Mouse (Mus musculus) frontal cortex, adult 2 months (tissue): ENCODE measurements at regions not wholly inside any gene's neighbourhood (a gene's known extent, or its start where the extent isn't known, plus 50 kb on each side); places are given as distances from the start of the nearest gene placed in this dataset.

Experiments
- DNase-seq, 2 experiments: peaks; one replicate each; pipeline ENCODE4 v3.0.0; 2022; ENCODE audit warnings: low spot score in 1 of 2; ENCODE audit errors: extremely low spot score in 1 of 2

GRCm38 (mm10) chr5:35221451-35222305 lies 56.4 kb upstream of the Adra2c start:
- DNase-seq = no peak

DNA sequence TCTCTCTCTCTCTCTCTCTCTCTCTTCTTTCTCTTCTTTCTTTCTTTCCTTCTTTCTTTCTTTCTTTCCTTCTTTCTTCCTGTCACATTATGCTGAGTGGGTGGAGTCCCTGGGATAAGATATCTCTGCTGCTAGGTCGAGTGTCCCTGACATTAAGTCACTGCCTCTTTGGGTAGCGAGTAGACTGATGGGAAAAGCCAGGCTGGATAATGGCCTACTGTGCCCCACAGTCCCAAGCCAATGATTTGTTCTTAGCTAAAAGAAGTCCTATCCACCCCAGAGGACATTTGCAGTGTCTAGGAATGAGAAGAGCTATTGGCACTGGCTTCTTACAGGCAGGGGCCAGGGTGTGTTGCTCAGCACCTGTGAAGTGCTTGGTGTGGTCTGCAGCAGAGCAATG lies 61.8 kb upstream of the Adra2c start:
- DNase-seq = no peak

- DNase-seq = peak in 1 of 2 experiments; percentile 39
These were observed 62.5 kb upstream of the Adra2c start for GRCm38 (mm10) chr5:35215480-35216195.

- peak in 1 of 2 experiments; percentile 46 for DNase-seq
These were observed 63.1 kb upstream of the Adra2c start for GRCm38 (mm10) chr5:35215007-35215406.

- DNase-seq = no peak
These were observed 68.8 kb upstream of the Adra2c start for GRCm38 (mm10) chr5:35209348-35209747.

DNA sequence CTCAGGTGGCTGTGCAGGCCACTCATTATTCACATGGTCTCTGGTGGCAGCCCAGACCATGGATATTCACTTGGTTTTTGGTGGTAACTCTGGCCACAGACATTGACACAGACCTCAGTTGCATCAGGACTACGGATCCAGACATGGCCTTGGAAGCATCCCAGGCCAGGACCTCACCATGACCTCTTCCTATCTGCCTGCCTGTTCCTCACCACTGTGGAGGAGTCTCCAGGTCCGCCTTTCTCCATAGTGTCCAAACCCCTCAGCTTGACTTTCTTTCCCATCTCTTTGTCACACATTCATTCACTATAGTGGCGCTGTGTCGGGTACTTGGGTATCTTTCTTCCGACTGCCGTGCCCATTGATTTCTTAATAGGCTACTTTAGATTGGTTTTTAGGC lies 74.1 kb upstream of the Adra2c start:
- no peak for DNase-seq

GRCm38 (mm10) chr5:35198468-35198867 lies 79.7 kb upstream of the Adra2c start:
- no peak for DNase-seq

DNA sequence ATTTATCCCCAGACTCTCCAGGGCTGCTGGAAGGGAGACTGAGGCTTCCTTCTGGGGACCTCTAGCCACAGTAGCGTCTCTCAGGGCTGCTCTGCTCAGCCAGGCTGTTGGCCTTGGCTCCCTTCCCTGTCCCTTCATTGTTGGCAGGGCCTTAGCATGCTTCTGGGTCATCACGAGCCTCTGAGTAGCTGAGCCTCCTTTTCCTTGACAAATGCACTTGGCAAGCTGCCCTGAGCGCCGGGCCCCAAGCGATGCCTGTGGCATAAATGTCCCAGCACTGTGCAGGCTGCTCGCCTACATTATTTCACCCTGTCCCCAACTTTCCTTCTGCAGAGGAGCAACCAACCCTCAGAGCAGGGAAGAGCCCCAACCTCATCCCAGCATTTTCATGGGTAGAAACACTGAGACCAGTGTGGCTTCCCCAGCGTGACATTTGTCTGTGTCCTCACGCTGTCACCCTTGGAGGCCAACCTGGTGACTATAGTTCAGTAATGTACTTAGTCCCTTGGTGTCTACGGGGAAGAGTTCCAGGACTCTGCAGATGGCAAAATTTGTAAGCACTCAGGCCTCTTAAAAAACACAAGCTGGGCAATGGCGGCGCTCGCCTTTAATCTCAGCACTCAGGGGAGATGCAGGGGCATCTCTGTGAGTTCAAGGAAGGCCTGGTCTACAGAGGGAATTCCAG lies 83.7 kb upstream of the Lrpap1 start:
- peak; percentile 61 to 81 for DNase-seq

DNA sequence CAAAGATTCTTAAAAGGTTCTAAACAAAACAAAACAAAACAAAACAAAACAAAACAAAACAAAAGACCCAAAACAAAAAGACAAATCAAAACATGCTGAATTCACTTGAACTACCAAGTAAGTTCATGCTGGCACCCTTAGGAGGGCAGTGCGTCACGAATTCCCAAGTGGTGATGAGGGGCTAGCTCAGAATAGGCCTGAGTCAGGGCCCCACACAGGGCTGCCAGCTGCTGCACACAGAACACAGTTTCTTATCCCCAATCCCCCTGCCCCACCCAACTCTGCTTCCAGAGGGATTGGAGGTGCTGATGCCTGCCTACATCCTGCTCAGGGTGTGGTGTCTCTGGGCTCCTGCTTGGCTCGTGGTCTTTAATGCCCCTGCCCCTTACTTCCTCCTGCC lies 80.3 kb upstream of the Lrpap1 start:
- no peak for DNase-seq

GRCm38 (mm10) chr5:35185289-35185688 lies 79.7 kb upstream of the Lrpap1 start:
- no peak for DNase-seq

DNA sequence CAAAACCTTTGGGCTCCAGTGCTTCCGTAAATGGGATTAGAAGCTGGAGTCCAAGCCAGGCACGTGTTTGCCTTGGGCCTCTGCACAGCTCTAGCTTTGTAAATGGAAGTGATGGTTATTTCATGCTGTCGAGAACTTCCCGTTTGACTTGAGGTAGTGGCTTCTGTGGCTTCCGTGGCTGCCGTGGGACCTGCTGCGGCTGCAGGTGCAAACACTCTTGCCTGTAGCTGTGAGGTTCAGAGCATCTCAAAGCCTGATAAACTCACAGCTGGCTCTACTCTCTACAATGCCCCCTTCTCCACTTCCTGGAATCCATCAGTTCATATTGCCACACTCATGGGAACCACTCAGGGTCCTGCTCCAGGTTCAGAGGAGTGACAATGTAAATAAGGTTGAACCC lies 77.9 kb upstream of the Lrpap1 start:
- DNase-seq = no peak

DNA sequence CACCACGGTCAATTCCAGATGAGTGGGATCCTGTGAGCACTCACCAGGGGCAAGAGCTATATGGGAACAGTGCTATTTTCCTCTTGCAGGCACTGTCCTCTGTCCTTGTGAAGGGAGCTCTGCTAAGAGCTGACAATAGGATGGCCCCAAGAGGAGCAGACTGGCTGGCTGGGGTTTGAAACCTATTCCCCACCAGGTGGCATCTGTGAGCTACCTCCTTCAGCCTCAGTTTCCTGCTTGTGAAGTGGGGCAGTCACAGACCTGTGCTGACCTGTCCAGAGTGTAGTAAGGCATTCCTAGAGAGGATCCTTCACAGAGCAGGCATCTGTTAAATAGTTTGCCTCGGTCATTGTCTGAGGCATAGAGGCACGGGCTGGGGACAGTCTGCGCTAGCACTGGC lies 71.8 kb upstream of the Lrpap1 start:
- DNase-seq = peak in 1 of 2 experiments; percentile 61

DNA sequence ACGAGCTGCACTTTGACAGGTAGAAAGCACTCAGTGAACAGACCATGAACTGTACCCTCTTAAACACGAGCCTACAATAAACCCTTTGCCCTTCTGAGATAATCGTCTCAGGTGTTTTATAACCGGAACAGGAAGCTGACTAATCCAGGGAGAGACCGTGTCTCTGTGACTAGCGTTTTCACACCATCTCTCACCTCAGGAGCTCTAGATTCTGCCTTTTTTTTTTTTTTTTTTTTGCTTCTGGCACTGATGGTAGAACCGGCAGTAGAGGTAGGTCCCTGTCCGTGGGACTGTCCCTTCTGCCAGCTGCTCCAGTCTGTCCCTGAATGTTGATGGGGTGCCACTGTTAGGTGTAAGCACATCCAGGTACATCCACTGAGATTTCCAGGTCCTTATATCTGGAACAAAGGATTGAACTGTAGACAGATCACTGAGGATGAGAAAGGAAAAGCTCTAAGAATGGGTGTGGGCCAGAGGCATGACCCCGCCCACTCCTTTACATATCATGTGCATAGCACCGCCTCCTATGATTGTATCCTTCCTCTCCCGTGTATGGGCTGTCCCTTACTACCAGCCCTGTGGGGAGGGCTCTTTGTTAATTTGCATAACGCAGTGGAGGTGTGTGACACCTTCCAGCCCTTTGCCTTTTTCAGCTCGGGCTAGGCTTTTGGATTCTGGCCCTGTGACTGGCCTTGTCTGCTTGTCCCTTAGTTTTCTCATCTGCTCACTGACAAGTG lies 70.7 kb upstream of the Lrpap1 start:
- DNase-seq = no peak

DNA sequence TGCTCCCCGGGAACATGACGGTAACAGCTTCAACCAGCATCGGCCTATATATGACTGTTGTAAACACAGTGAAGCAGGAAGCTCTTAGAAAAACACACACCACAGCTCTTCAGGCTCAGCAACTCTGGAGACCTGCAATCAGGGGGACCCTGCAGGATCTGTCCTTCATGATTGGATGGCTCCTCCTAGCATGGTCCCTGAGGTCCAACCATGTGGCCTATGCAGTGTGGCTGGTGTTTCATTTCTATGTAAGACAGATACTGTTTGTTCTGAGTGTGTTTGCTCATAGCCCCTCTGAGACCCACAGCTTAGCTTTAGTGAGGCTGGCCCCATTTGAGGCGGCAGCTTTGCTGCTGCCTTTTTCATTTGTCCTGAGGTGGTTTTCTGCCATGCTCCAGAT lies 68.8 kb upstream of the Lrpap1 start:
- no peak for DNase-seq

DNA sequence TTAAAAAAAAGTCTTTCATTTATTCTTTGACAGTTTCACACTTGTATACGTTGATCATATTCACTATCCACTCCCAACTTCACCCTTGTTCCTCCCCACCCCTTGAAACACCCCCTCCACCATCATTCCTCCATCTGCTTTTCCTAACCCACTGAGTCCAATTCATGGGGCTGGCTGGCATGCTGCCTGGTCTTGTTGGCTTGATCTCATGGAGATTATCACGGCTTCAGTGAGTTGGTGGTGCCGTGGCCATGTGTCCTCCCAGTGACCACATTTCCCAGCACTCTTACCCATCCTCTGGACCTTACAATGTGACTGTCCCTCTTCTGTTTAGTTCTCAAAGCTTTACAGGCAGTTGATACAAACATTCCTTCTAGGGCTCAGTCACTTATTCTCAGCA lies 65.8 kb upstream of the Lrpap1 start:
- no peak for DNase-seq

DNA sequence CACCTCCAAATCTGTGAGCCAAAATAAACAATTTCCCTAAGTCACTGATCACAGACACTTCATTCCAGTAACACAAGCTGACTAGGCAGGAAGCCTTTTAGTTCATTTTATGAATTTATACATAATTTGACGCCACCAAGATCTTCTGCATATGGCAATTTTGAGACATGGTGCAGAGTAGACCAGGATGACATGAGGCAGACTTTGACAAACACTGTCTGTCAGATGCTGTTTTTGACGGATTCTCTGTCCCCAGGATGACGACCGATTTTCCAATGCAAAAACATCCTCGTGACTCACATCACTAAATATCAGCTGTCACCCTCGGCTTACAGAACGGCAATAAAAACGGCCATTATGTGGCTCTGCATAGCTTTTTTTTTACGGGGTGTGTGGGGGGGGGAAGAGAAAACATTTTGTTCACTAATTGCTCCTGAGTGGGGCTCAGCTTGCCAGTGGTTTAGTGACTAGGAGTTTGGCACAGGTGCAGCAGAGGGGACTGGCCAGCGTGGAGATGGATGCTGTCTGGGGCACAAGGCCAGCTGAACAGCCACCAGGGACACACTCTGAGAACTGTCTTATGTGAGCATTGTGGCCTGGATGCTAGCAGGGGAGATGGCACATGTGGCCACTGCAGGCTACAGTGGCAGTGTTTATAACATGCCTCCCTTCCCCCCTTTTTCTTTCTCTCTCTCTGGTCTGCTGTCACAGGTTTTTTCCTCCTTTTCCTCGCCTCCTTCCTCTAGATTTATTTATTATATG lies 65.0 kb upstream of the Lrpap1 start:
- no peak for DNase-seq

DNA sequence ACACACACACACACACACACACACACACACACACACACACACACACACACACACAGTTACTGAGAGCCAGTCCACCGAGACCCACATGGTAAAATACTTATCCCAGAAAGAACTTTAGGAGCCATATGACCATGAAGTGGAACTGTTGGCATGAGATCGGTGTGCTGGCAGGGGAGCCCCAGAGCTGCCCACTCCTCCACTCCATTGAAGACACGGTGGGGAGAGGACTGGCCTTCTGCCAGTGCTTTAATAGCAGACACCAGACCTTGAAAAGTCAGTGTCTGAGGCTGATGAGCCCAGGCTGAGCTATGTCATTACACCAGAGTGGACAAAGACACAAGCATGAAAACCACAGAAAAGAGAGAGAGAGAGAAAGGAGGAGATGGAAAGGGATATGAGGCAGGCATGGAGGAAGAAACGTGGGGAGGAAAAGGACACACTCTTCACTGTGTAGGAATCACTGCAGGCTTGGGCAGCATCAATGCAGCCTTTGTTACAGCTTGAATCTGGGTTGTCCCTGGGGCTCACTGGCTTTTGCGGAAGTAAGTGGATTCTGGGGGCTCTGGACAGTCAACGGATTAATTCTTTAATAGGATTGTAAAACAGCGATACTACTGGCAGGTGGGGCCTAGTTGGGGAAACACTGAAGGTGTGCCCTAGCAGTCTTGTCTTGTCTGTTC lies 64.2 kb upstream of the Lrpap1 start:
- no peak for DNase-seq

DNA sequence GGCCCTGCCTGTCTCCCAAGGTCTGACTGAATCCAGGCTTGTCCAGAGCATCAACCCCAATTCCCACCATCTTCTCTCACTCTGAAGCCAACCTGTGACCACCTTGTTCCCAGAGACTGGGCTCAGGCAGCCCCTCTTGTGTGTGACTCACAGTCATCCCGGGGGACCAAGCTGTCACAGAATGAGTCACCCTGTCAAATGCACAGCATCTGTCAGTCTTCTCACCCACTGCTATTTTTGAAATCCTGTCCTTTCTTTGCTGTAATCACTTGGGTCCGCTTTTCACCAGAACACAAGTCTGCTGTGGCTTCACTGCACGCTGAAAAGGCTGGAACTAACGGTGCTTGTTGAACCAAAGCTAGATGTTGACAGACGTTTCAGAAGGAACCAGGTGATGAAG lies 63.3 kb upstream of the Lrpap1 start:
- no peak for DNase-seq

- no peak for DNase-seq
These were observed 62.8 kb upstream of the Lrpap1 start for GRCm38 (mm10) chr5:35168369-35168768.
